Mouse (Mus musculus) cortical plate, adult 2 months (tissue): ENCODE measurements around the gene Evc2.

Experiments
- CTCF ChIP-seq: fragments of 200-500 bp; IDR thresholded peaks from 2 replicates; pipeline ENCODE4 v1.5.1; 2011; ENCODE audit warnings: mild to moderate bottlenecking, control low read depth, low read length; ENCODE audit not compliant: insufficient read depth; ENCODE audit errors: extremely low read depth
- POLR2A ChIP-seq: fragments of 200-500 bp; IDR thresholded peaks from 2 replicates; pipeline ENCODE4 v1.6.1; 2011; ENCODE audit warnings: mild to moderate bottlenecking, low read length, control low read depth; ENCODE audit not compliant: insufficient read depth; ENCODE audit errors: extremely low read depth

GRCm38 (mm10) chr5:37458236-37458635, 119.9 kb downstream of the Evc2 start:
- TF ChIP-seq POLR2A, result no peak
- TF ChIP-seq CTCF, result no peak
